Mouse (Mus musculus) liver, embryonic 14 days (tissue): ENCODE measurements around the gene Ero1lb. TPM values are rescaled to one million over a fixed set of nuclear protein-coding genes. Genes with fewer than 3 reads are reported as not detected.

Experiments
- polyA plus RNA-seq: library from polyadenylated mRNA; depleted of rRNA; stranded (reverse); fragments of >200 nt; gene quantifications from 2 replicates; pipeline ENCODE4 v1.2.3, GENCODE M21; 2012; rRNA removed

The Ero1lb gene
- polyA plus RNA-seq = 0.77 and 0.91 TPM in 2 replicates

DNA sequence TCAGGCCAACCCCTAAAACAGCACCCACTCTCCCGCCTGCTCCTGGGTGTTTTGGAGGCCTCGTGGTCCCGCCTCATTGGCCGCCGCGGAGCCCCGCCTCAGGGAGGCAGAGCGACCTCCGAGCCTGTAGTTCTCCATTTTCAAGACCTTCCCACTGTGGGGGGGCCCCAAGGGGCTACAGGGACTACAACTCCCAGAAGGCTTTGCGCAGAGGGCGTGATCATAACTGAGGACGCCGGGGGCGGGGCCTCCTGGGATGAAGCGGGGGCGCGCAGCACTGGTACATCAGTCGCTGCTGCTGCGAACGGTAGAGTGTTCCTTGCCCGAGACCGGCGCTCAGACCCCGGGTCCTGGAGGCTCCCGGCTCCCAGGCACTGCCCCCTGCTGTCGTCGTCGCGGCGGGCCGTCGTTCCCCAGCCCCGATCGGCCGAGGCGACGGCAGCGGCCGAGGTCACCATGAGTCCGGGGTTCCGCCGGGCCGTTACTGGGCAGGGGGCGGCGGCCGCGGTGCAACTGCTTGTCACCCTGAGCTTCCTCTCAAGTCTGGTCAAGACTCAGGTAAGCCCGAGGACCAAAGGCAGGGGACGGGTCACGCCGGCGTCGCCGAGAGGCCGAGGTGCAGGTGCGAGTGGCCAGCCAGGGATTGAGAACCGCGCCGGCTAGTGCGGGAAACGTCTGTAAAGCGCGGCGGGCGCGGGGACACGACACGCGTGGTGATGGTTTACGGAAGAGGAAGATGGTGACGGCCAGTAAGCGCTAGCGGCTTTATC lies at the start of gene Ero1lb:
Gene Ero1lb, plus strand, starts transcription at position 254 of the 770 bp plus-strand sequence.

DNA sequence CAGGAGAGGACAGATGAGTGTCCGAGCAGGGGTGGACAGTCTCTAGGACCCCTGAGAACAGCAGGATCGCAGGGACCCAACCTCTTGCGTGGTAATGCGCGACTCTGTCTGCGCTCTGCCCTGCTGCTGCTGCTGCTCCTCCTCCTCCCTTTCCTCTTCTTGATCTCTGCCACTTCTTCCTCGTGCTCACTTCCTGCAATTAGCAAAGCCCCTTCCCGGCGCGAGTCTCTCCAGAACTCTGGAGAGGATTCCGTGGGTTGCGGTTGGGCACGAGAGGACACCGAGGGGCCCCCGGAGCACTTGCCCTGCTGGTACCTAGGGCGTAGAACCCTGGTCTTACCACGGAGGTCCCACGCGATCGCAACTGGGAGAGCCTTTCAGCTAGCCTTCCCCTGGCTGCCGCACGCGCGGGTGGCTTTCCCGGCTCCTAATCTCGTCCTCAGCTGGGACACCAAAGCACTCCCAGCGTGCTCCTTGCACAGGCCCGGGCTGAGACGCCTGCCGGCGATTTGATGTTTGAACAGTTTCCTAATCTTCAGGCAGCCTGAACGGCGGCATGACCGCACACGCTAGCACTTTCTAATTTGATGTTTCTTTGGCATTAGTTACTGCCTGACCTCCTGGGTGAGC lies 45.6 kb upstream of the Ero1lb start, which contains the start of gene Edaradd:
Gene Edaradd, minus strand, starts transcription at position 484 of the 630 bp plus-strand sequence.

Other genes starting within 250 kb of the Ero1lb start
- 0.17 and 3.9 TPM in 2 replicates for gene Actn2, start 225.1 kb upstream of the Ero1lb start, polyA plus RNA-seq
- 10.6 and 12.5 TPM in 2 replicates for gene Heatr1, start 170.8 kb upstream of the Ero1lb start, polyA plus RNA-seq
- gene Lgals8, start 100.9 kb upstream of the Ero1lb start, polyA plus RNA-seq = 11.5 and 13.4 TPM in 2 replicates
- 0.03 and 0.05 TPM in 2 replicates for gene Edaradd, start 45.4 kb upstream of the Ero1lb start, polyA plus RNA-seq
- gene Prl2c3, start 234.2 kb downstream of the Ero1lb start, polyA plus RNA-seq = 0.13 TPM in 1 of 2 replicates, not detected in the other